Mouse (Mus musculus) lung, embryonic 15.5 days (tissue): ENCODE measurements around the gene Ralgapb. TPM values are rescaled to one million over a fixed set of nuclear protein-coding genes. Genes with fewer than 3 reads are reported as not detected.

Experiments
- ATAC-seq: fragments of 200-750 bp; cut with Nextera tagmentation; 2 replicates; pipeline ENCODE4 v1.8.0; 2017; ENCODE audit warnings: moderate number of reproducible peaks, borderline replicate concordance; ENCODE audit not compliant: low FRiP score, low TSS enrichment; ENCODE audit errors: extremely low read depth
- H3K27ac ChIP-seq: fragments of 300-500 bp; sonication (generic); 2 replicates; pipeline ENCODE4 v1.5.1; 2015; ENCODE audit warnings: moderate library complexity, mild to moderate bottlenecking, inconsistent platforms
- H3K27me3 ChIP-seq: fragments of 300-500 bp; sonication (generic); 2 replicates; pipeline ENCODE4 v1.6.1; 2015; ENCODE audit warnings: inconsistent platforms
- H3K36me3 ChIP-seq: fragments of 300-500 bp; sonication (generic); 2 replicates; pipeline ENCODE4 v1.6.1; 2015; ENCODE audit warnings: inconsistent platforms
- H3K4me1 ChIP-seq: fragments of 300-500 bp; sonication (generic); 2 replicates; pipeline ENCODE4 v1.6.1; 2015; ENCODE audit warnings: inconsistent platforms
- H3K4me2 ChIP-seq: fragments of 300-500 bp; sonication (generic); 2 replicates; pipeline ENCODE4 v1.6.1; 2015; ENCODE audit warnings: inconsistent platforms, mild to moderate bottlenecking, moderate library complexity
- H3K4me3 ChIP-seq: fragments of 300-500 bp; sonication (generic); 2 replicates; pipeline ENCODE4 v1.5.1; 2015; ENCODE audit warnings: mild to moderate bottlenecking, inconsistent platforms
- H3K9ac ChIP-seq: fragments of 300-500 bp; sonication (generic); 2 replicates; pipeline ENCODE4 v1.6.1; 2015; ENCODE audit warnings: inconsistent platforms
- H3K9me3 ChIP-seq: fragments of 300-500 bp; sonication (generic); 2 replicates; pipeline ENCODE4 v1.6.1; 2016; ENCODE audit warnings: inconsistent platforms
- WGBS: fragments of 180-500 bp; shearing (Covaris S2); methylation state at CpG from one replicate; pipeline ENCODE4 v1.1.7; 2015; 5-methylcytosine and 5-hydroxymethylcytosine counted together
- polyA plus RNA-seq: library from polyadenylated mRNA; unstranded; fragments of >200 nt; fragmentation: Nextera tagmentation; extraction: Ambion mirVana; gene quantifications from 2 replicates; pipeline ENCODE4 v1.2.1, GENCODE M21; 2015

Ralgapb gene
- polyA plus RNA-seq, 1 experiment from 2014 or later = 17.7 TPM

DNA sequence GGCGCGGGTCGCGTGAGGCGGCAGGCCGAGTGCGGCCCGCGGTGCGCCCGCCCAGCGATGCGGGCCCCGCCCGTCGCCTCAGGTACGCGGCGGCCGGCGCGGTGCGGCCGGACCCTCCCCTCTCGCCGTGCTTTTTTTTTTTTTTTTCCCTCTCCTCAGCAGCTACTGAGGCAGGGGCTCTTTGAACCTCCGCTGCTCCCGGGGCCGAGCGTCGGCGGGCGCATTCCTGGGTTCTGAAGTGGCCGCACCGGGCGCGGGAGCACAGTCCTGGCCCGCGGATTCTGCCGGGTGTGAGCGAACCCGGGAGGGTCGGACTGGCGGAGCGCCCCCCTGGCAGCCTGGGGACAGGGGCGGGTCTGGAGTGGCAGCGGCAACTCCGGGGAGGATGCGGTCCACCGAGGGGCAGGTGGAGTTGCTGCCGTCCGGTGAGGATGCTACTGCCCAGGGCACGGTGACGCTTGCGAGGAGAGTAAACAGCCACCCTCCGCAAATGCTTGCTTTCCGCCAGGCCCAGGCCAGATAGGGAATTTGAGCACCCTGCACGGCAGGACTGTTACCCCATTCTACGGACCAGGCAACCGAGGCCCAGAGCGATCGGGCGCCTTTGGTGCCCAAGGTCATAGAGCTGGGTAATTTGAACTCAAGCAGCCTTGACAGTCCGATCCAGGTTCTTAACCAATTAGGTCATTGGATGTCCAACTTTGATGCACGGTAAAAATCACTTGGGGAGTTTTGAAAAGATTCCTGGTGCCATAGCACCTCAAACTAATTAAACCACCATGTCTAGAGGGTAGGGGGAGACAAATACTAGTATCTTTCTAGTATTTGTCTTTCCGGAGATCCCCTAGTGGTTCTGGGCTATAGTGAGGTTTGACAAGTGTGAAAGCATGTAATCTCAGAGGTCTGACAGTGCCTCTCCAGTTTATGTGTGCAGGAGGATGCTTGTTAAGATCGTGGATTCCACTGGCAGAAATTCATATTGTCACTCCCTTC is 670 bp downstream of the Ralgapb start:
- H3K27ac ChIP-seq = peak overlapping the region; percentile 79
- no peaks in the 10 kb centered on the region for H3K27me3 ChIP-seq
- H3K4me1 ChIP-seq = peaks cover 25% of the 10 kb centered on the region
- H3K9ac ChIP-seq = peak overlapping the region; percentile 79
- H3K36me3 ChIP-seq = no peaks in the 10 kb centered on the region
- 2% methylated on average over 53 of the region's 67 CpGs for WGBS
- H3K4me3 ChIP-seq = peak overlapping the region; percentile 84
- no peaks in the 10 kb centered on the region for H3K9me3 ChIP-seq
- H3K4me2 ChIP-seq = peak overlapping the region; percentile 91
- ATAC-seq = peak; percentile 68

DNA sequence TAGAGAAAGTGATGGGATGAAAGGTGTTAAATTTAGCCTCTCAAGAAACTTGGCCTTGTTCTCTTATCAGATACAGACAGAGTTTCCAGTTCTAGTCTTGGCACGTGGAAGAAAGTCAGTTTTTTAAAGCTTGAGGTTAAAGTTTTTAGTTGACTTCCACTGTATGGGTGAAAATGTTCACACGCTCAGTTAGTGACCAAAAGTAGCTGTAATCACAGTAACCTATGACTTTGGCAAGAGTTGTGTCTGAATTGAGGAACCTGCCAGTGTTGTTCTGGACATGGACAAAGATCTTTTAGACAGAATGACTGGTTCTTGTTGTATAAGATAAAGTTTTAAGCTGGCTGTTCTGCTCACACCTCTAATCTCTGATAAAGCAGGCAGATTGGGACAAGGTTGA is 3.6 kb downstream of the Ralgapb start:
- WGBS = 64% methylated on average over 2 of the region's 2 CpGs

DNA sequence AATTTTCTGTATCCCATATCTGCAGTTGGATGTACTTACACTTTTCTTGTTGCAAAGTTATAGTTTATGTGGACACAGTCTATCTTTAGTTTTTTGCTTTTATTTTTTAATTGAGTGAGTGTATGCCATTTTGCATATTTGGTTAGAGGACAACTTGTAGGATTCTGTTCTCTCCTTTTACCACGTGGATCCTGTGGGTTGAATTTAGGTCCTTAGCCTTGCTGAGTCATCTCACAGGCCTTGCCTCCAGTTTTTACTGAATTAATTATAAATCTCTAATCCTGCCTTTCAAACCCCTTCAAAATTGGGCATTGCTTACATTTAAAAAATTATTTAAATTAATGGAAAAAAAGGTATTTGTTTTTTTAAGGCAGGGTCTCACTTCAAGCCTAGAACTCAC is 6.2 kb downstream of the Ralgapb start:
- peaks cover 16% of the 10 kb centered on the region for H3K4me1 ChIP-seq
- no peak overlapping the region for H3K4me2 ChIP-seq
- no peak overlapping the region for H3K4me3 ChIP-seq
- no peaks in the 10 kb centered on the region for H3K9me3 ChIP-seq
- WGBS = 88% methylated on average over 1 of the region's 1 CpGs
- H3K27ac ChIP-seq = no peak overlapping the region
- no peak for ATAC-seq
- H3K9ac ChIP-seq = no peak overlapping the region
- H3K36me3 ChIP-seq = no peaks in the 10 kb centered on the region
- H3K27me3 ChIP-seq = no peaks in the 10 kb centered on the region

More for the DNA sequence above, 3.6 kb downstream of the Ralgapb start:
- H3K27ac ChIP-seq = no peak overlapping the region
- H3K4me3 ChIP-seq = no peak overlapping the region
- H3K9me3 ChIP-seq = no peaks in the 10 kb centered on the region
- no peak overlapping the region for H3K4me2 ChIP-seq
- H3K9ac ChIP-seq = no peak overlapping the region
- no peaks in the 10 kb centered on the region for H3K27me3 ChIP-seq
- ATAC-seq = no peak
- H3K4me1 ChIP-seq = peaks cover 25% of the 10 kb centered on the region
- no peaks in the 10 kb centered on the region for H3K36me3 ChIP-seq

DNA sequence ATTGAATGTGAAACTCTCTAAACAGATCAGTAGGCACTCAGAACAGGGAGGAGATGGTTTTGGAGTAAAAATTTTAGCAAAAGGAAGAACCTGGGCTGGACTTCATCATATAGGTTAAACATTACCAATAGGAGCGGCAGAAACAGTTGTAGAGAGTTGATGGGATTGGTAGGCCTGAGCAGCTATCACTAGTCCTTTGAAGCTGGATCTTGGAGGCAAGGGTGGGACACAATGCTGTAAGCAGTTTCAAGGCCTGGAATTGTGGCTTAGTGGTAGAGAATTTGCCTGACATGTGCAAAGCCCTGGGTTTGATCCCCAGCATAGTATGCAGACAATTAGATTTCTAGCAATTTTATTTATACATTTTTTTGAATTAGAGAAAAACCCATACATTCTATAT is 9.0 kb downstream of the Ralgapb start:
- no peak overlapping the region for H3K4me2 ChIP-seq
- H3K27me3 ChIP-seq = no peaks in the 10 kb centered on the region
- H3K4me1 ChIP-seq = 0 out of 2 replicates have a peak, but pooled peaks cover 6% of the 10 kb centered on the region
- no peak overlapping the region for H3K27ac ChIP-seq
- 86% methylated on average over 1 of the region's 1 CpGs for WGBS
- H3K9me3 ChIP-seq = no peaks in the 10 kb centered on the region
- H3K36me3 ChIP-seq = peaks cover 4% of the 10 kb centered on the region; the same call in 1 of the 2 replicates
- no peak for ATAC-seq
- no peak overlapping the region for H3K4me3 ChIP-seq
- no peak overlapping the region for H3K9ac ChIP-seq

DNA sequence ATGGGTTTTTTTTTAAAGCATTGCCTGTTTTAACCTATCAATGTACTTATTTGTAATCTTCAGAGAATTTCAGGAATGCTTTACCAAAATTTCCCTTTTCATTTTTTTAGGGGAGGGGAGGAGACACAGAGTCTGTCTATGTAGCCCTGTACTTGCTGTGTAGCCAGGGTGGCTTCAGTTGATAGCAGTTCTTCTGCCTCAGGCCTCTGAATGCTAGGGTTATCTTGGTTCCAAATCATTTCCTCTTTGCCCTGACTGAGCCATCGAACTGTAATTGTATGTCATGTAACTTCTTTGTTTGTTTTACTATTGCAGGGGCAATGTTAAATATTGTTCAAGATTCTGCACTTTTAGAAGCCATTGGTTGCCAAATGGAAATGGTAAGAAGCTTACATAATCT is 36.2 kb downstream of the Ralgapb start:
- H3K4me1 ChIP-seq = no peaks in the 10 kb centered on the region
- H3K27me3 ChIP-seq = no peaks in the 10 kb centered on the region
- H3K9me3 ChIP-seq = no peaks in the 10 kb centered on the region
- H3K4me2 ChIP-seq = no peak overlapping the region
- H3K4me3 ChIP-seq = no peak overlapping the region
- ATAC-seq = no peak
- no peak overlapping the region for H3K27ac ChIP-seq
- H3K9ac ChIP-seq = no peak overlapping the region
- WGBS = 55% methylated on average over 1 of the region's 1 CpGs
- H3K36me3 ChIP-seq = peaks cover 40% of the 10 kb centered on the region

DNA sequence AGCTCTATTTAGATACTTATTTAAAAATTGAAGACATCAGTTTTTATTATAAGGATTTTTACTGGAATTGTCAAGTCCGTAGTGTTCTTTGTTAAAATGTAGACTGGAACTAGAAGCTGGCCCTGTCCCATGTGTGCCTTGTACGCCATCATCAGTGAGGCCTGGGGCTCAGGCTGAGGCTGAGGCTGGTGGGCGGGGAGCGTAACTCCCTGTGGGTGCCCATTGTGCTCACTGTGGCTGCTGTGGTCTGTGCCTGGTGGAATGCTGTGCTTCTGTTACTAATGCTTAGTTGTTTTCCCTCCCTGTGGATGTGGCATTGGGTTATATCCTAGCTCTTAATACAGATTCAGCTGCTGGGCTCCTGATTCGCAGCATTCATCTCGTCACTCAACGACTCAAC is 40.2 kb downstream of the Ralgapb start:
- H3K27me3 ChIP-seq = no peaks in the 10 kb centered on the region
- H3K4me1 ChIP-seq = no peaks in the 10 kb centered on the region
- H3K4me3 ChIP-seq = no peak overlapping the region
- no peaks in the 10 kb centered on the region for H3K9me3 ChIP-seq
- H3K27ac ChIP-seq = no peak overlapping the region
- 92% methylated on average over 7 of the region's 7 CpGs for WGBS
- peaks cover 46% of the 10 kb centered on the region for H3K36me3 ChIP-seq
- no peak overlapping the region for H3K9ac ChIP-seq
- no peak for ATAC-seq
- H3K4me2 ChIP-seq = no peak overlapping the region

DNA sequence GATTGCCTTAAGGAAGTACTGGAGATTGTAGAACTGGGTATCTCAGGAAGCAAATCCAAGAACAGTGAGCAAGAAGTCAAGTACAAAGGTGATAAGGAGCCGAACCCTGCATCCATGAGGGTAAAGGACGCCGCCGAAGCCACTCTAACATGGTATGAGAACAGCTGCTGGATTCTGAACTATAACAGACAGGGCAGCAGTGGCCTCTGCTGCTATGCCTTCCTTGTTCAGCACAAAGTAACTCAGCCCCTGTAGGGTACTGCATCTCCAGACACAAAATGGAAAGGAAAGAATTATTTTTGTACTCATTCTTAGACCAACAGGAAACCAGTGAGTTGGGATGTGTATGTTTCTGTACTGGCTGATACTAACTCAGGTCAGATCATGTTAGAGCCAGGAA is 46.8 kb downstream of the Ralgapb start:
- ATAC-seq = no peak
- Histone ChIP-seq H3K9ac (no peak overlapping the region), H3K36me3 (peaks cover 47% of the 10 kb centered on the region)

DNA sequence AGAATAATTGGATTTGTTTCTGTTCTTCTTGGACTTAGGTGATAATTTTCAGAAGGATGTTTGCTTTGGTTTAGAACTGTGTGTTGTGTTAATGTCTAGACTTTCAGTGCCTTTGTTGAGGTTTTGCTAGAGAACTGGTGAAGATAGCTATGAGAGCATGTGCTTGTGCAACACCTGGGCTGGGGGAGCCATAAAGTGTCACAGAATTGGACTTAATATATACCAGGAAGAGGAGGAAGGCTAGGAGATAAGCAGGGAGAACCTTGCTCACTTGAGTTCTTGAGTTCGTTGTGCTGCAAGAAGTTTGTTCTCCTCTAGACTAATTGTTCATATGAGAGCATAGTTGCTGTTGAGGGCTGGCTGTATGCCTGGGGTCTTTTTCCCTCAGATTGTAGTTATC is 48.0 kb downstream of the Ralgapb start:
- no peak overlapping the region for H3K27ac ChIP-seq
- no peaks in the 10 kb centered on the region for H3K27me3 ChIP-seq
- H3K9ac ChIP-seq = no peak overlapping the region
- no peaks in the 10 kb centered on the region for H3K9me3 ChIP-seq
- H3K4me2 ChIP-seq = no peak overlapping the region
- H3K4me1 ChIP-seq = no peaks in the 10 kb centered on the region
- 84% methylated on average over 1 of the region's 1 CpGs for WGBS
- no peak overlapping the region for H3K4me3 ChIP-seq
- peaks cover 55% of the 10 kb centered on the region for H3K36me3 ChIP-seq
- no peak for ATAC-seq

More for the DNA sequence above, 46.8 kb downstream of the Ralgapb start:
- no peak overlapping the region for H3K27ac ChIP-seq
- no peaks in the 10 kb centered on the region for H3K9me3 ChIP-seq
- 88% methylated on average over 4 of the region's 4 CpGs for WGBS
- H3K4me1 ChIP-seq = no peaks in the 10 kb centered on the region
- H3K4me2 ChIP-seq = no peak overlapping the region
- H3K4me3 ChIP-seq = no peak overlapping the region
- H3K27me3 ChIP-seq = no peaks in the 10 kb centered on the region

DNA sequence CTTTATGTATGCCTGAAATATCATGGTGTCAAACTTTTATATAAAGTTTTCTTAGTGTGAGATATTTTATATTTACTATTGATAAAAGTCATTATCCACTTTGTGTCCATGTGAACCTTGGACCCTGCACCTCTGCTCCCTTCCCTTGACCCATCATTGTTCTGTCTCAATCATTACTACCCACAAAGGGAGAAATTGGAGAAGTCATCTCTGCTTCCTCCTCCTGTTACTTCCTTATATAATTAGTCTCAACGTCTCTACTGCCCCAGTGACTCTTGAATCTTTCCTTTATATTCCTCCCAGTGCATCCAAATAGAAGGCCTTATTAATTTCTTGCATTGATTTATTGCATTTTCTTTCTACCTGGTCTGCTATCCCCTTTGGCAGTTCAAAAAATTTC is 52.8 kb downstream of the Ralgapb start:
- 70% methylated on average over 1 of the region's 1 CpGs for WGBS
- no peaks in the 10 kb centered on the region for H3K9me3 ChIP-seq
- H3K27ac ChIP-seq = no peak overlapping the region
- H3K4me3 ChIP-seq = no peak overlapping the region
- H3K36me3 ChIP-seq = peaks cover 66% of the 10 kb centered on the region
- H3K9ac ChIP-seq = no peak overlapping the region
- no peak overlapping the region for H3K4me2 ChIP-seq
- ATAC-seq = no peak
- no peaks in the 10 kb centered on the region for H3K4me1 ChIP-seq
- no peaks in the 10 kb centered on the region for H3K27me3 ChIP-seq

DNA sequence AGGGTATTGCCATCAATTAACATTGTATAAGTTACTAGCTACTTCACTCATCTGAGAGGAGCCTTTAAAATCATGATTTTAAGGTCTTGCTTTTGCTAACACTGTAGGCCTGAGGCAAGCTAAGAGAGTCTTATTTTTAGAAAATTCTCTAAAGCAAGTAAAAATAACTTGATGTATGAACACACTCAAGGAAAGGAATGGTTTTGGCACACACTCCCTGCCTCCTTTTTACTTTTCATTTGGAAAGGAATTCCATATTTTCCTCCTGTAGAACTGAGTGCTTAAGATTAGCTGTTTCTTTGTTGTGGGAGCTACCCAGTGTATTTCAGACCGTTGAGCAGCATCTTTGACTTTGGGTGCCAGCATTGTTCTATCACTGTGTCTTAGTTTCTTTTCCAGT is 64.5 kb downstream of the Ralgapb start:
- no peak overlapping the region for H3K27ac ChIP-seq
- H3K4me3 ChIP-seq = no peak overlapping the region
- no peak overlapping the region for H3K4me2 ChIP-seq

DNA sequence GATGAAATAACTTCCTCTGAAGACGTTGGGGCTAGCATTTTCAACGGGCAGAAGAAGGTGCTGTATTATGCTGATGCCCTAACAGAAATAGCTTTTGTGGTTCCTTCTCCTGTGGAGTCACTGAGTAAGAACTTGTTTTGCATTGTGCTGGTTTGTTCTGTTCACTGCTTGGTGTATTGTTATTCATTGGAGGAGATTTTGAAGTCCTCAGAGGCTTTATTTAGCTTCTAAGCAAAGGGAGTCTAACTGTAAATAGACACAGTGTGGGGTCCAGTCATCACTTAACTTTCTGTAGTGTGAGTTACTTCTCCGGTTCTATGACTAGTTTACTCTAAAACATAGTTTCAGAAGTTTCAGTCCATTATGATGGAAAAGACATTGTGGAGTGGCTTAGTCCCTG is 68.0 kb downstream of the Ralgapb start:
- no peak overlapping the region for H3K4me2 ChIP-seq
- H3K27ac ChIP-seq = no peak overlapping the region
- no peak for ATAC-seq
- no peak overlapping the region for H3K9ac ChIP-seq
- peaks cover 60% of the 10 kb centered on the region for H3K36me3 ChIP-seq
- no peak overlapping the region for H3K4me3 ChIP-seq
- no peaks in the 10 kb centered on the region for H3K9me3 ChIP-seq
- no peaks in the 10 kb centered on the region for H3K27me3 ChIP-seq
- 67% methylated on average over 3 of the region's 3 CpGs for WGBS
- no peaks in the 10 kb centered on the region for H3K4me1 ChIP-seq

More for the DNA sequence above, 64.5 kb downstream of the Ralgapb start:
- H3K27me3 ChIP-seq = no peaks in the 10 kb centered on the region
- no peaks in the 10 kb centered on the region for H3K9me3 ChIP-seq
- 87% methylated on average over 1 of the region's 1 CpGs for WGBS
- no peak for ATAC-seq
- H3K4me1 ChIP-seq = no peaks in the 10 kb centered on the region
- H3K36me3 ChIP-seq = peaks cover 59% of the 10 kb centered on the region
- H3K9ac ChIP-seq = no peak overlapping the region

DNA sequence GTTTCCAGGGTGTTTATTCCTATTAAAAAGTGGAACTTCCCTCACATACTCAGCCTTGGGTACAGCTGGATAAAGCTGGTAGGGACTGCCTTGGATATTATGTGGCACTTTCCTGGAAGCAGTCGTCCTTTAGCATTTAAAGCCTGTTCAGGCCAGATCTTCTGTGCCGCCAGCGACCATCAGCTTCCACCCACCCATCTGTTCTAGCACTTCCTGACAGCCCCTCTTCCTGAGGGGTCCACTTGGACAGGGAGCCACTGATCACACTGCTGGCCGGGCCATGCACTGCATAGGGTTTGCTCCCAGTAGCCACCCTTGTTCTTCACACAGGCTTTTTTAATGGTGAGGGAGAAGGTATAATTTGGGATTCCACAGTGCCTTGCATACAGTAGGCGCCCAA is 88.8 kb downstream of the Ralgapb start:
- no peak overlapping the region for H3K9ac ChIP-seq
- no peak for ATAC-seq
- WGBS = 87% methylated on average over 5 of the region's 5 CpGs
- H3K9me3 ChIP-seq = no peaks in the 10 kb centered on the region
- no peaks in the 10 kb centered on the region for H3K27me3 ChIP-seq
- H3K36me3 ChIP-seq = peaks cover 43% of the 10 kb centered on the region
- H3K4me1 ChIP-seq = peaks cover 7% of the 10 kb centered on the region; the same call in 1 of the 2 replicates
- H3K27ac ChIP-seq = no peak overlapping the region
- no peak overlapping the region for H3K4me2 ChIP-seq
- H3K4me3 ChIP-seq = no peak overlapping the region
